Mouse (Mus musculus): ENCODE results near the gene Fam221b.

Gene Fam221b

DNA sequence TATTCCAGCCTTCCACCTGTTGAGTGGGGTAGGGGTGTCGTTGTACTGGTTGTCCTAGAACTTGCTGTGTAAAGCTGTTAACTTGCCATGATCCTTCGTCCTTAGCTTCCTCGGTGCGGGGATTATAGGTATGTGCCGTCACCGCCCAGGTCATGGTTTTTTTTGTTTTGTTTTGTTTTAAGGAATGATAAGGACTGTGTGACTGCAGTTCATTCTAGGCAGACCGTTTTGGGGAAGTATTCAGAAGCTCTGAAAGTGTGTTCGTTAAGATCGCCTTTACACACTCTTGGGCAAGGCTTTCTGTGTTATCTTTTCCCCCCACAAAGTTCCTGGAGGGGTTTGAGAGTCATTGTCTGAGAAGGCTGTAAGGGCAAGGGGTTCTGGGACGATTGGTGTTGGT lies 56.4 kb downstream of the Fam221b start:
- no peak for DNase-seq
